Mouse (Mus musculus): ENCODE results near the gene Krt8. TPM values are rescaled to one million over a fixed set of nuclear protein-coding genes. Genes with fewer than 3 reads are reported as not detected.

Gene Krt8
- polyA plus RNA-seq, 1 experiment from 2014 or later, result 86.3 TPM

- no peaks in the 10 kb centered on the region for H3K36me3 ChIP-seq (replicated peaks)
- no peak within 1 kb of the TSS; the same call in 1 of the 2 replicates for H3K27ac ChIP-seq (replicated peaks)
- 0 out of 2 replicates have a peak, but pooled peaks cover 5% of the 10 kb centered on the region for H3K27me3 ChIP-seq (replicated peaks; ENCODE audit: low read depth, poor library complexity, severe bottlenecking)
- WGBS, result 79% methylated on average over 9 of the region's 9 CpGs
- no peak within 1 kb of the TSS for H3K4me3 ChIP-seq
- no peaks in the 10 kb centered on the region for H3K9me3 ChIP-seq
- H3K4me1 ChIP-seq, result peaks cover 6% of the 10 kb centered on the region; the same call in 1 of the 2 replicates
- DNase-seq (ENCODE audit: low spot score), result no peak
These were observed 50.1 kb downstream of the Krt8 start, which contains the start of gene Krt78 for GRCm38 (mm10) chr15:101954187-101954586. Gene Krt78, minus strand, starts transcription at chr15:101954287.

- Histone ChIP-seq H3K27me3 (replicated peaks; ENCODE audit: low read depth, poor library complexity, severe bottlenecking) (0 out of 2 replicates have a peak, but pooled peaks cover 5% of the 10 kb centered on the region), H3K4me3 (no peak overlapping the region), H3K36me3 (replicated peaks) (no peaks in the 10 kb centered on the region), H3K9me3 (no peaks in the 10 kb centered on the region), H3K27ac (replicated peaks) (no peak overlapping the region), H3K4me1 (peaks cover 6% of the 10 kb centered on the region; the same call in 1 of the 2 replicates)
- 81% methylated on average over 7 of the region's 7 CpGs for WGBS
- DNase-seq (ENCODE audit: low spot score), result no peak
These were observed 51.4 kb downstream of the Krt8 start for GRCm38 (mm10) chr15:101952733-101953474.

Other genes starting within 250 kb of the Krt8 start
- gene Krt72, start 218.0 kb downstream of the Krt8 start, polyA plus RNA-seq (2016; fragmentation: Nextera tagmentation; extraction: Ambion mirVana), result not detected in 2 replicates
- not detected in 2 replicates for gene Krt73, start 202.1 kb downstream of the Krt8 start, polyA plus RNA-seq (2016; fragmentation: Nextera tagmentation; extraction: Ambion mirVana)
- not detected in 2 replicates for gene Krt2, start 186.3 kb downstream of the Krt8 start, polyA plus RNA-seq (2016; fragmentation: Nextera tagmentation; extraction: Ambion mirVana)
- gene Krt1, start 153.7 kb downstream of the Krt8 start, polyA plus RNA-seq (2016; fragmentation: Nextera tagmentation; extraction: Ambion mirVana), result 0.50 and 1.6 TPM in 2 replicates
- 0.06 TPM in 1 of 2 replicates, not detected in the other for gene Krt77, start 134.8 kb downstream of the Krt8 start, polyA plus RNA-seq (2016; fragmentation: Nextera tagmentation; extraction: Ambion mirVana)
- gene Krt76, start 111.6 kb downstream of the Krt8 start, polyA plus RNA-seq (2016; fragmentation: Nextera tagmentation; extraction: Ambion mirVana), result not detected in 2 replicates
- not detected in 2 replicates for gene Krt4, start 79.7 kb downstream of the Krt8 start, polyA plus RNA-seq (2016; fragmentation: Nextera tagmentation; extraction: Ambion mirVana)
- gene Krt79, start 64.2 kb downstream of the Krt8 start, polyA plus RNA-seq (2016; fragmentation: Nextera tagmentation; extraction: Ambion mirVana), result 0.20 and 0.49 TPM in 2 replicates
- gene Krt78, start 50.2 kb downstream of the Krt8 start, polyA plus RNA-seq (2016; fragmentation: Nextera tagmentation; extraction: Ambion mirVana), result not detected in 2 replicates
- gene Krt18, start 23.7 kb upstream of the Krt8 start, polyA plus RNA-seq (2016; fragmentation: Nextera tagmentation; extraction: Ambion mirVana), result 95.2 and 101 TPM in 2 replicates
- gene Eif4b, start 69.3 kb upstream of the Krt8 start, polyA plus RNA-seq (2016; fragmentation: Nextera tagmentation; extraction: Ambion mirVana), result 133 and 136 TPM in 2 replicates
- 12.3 and 14.9 TPM in 2 replicates for gene Tns2, start 95.9 kb upstream of the Krt8 start, polyA plus RNA-seq (2016; fragmentation: Nextera tagmentation; extraction: Ambion mirVana)
- 12.7 and 13.2 TPM in 2 replicates for gene Spryd3, start 131.8 kb upstream of the Krt8 start, polyA plus RNA-seq (2016; fragmentation: Nextera tagmentation; extraction: Ambion mirVana)
- 0.26 and 0.36 TPM in 2 replicates for gene Igfbp6, start 139.9 kb upstream of the Krt8 start, polyA plus RNA-seq (2016; fragmentation: Nextera tagmentation; extraction: Ambion mirVana)
- 0.09 and 0.18 TPM in 2 replicates for gene Soat2, start 146.0 kb upstream of the Krt8 start, polyA plus RNA-seq (2016; fragmentation: Nextera tagmentation; extraction: Ambion mirVana)
- 77.6 and 79.3 TPM in 2 replicates for gene Zfp740, start 198.8 kb upstream of the Krt8 start, polyA plus RNA-seq (2016; fragmentation: Nextera tagmentation; extraction: Ambion mirVana)
- 48.6 and 48.7 TPM in 2 replicates for gene Csad, start 200.2 kb upstream of the Krt8 start, polyA plus RNA-seq (2016; fragmentation: Nextera tagmentation; extraction: Ambion mirVana)
- gene Itgb7, start 227.5 kb upstream of the Krt8 start, polyA plus RNA-seq (2016; fragmentation: Nextera tagmentation; extraction: Ambion mirVana), result 1.1 and 1.6 TPM in 2 replicates

Data from embryonic facial prominence, embryonic 10.5 days (tissue).